Mouse (Mus musculus) WW6 (cell line): ENCODE measurements around the gene Gm14214.

Source experiments
- DNase-seq: peaks from one replicate; pipeline ENCODE4 v3.0.0-alpha.2; 2013; ENCODE audit warnings: low read depth, low spot score

Gm14214 gene

DNA sequence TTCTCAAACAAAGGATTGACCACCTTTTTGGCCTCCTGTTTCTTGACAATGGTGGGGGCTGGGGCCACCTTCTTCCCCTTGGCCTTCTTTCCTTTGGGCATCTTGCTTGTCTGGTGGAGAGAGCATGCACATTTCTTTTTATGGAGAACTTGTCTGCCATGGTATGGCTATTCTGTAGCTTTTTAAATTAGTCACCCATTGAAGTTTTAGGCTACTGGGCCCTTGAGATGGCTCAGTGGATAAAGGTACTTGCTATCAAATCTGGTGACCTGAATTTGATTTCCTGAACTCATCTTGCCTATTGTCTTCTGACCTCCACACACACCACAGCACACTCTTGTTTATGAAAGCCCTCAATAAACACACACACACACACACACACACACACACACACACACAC, at the start of gene Gm14214:
Gene Gm14214, minus strand, starts transcription at position 101 of the 400 bp plus-strand sequence.
- no peak for DNase-seq

DNA sequence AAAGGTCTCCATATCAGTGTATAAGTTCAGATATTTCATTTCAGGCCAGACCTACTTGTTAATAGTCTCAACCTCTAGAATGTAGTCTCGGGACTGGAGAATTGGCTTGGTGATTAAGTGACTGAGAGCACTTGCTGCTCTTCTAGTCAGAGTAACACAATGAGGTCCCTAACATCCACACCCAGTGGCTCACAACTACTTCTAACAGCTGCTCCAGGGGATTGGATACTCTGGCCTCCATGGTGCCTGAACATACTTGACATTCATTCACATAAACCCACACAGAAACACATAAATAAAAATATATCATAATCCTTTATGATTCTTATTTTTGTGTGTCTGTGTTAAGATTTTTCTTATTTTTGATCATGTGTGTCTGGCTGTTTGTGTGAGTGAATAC, 48.8 kb upstream of the Gm14214 start:
- DNase-seq, result no peak

DNA sequence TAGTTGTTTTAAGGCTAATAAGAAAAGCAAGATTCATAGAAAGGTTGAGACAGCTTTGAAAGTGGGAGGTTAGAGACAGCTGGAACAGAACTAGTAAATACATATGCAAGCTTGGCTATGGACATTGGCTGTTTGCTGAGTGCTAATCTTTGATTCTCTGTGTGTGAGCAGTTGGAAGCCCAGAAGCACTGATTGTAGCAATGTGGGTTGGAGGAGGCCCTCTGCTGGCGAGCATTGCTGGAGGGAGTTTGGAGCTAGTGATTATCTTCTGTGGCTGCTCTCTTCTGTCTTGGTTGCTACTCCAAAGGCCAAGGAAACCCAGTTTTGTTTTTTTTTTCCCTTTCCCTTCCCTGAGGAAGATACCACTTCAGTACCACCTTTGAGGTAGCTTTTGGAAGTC, 48.0 kb upstream of the Gm14214 start:
- no peak for DNase-seq

DNA sequence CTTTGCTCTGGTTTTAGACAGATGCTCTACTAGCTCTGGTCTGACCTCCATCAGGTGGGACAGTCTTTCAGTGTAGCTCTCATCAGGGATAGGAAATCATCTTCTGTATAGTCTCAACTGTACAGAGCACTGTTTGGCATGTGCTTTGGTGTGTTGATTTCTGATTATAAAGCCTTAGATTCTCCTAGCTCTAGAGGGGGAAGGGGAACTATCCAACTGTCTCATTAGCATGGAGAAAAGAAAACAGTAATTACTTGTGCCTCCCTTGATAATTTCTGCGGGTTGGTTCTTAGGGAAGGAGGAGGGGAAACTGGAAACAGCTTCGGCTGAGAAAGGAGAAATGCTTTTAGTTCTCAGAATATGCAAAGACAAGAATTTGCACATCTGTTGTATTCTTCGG, 47.3 kb upstream of the Gm14214 start:
- no peak for DNase-seq

DNA sequence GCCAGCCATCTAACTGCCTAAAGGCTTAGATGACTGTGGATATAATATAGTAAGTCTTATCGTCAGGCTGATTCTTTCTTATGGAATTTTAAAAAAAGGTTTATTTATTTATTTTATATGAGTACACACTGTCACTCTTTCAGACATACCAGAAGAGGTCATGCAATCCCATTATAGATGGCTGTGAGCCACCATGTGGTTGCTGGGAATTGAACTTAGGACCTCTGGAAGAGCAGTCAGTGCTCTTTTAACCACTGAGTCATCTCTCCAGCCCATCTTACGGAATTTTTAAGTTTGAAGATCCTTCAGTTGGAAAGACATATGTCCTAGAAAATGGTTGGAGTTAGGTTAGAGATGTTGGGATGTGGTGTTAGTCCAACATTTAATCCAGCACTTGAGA, 43.6 kb upstream of the Gm14214 start:
- DNase-seq, result no peak

DNA sequence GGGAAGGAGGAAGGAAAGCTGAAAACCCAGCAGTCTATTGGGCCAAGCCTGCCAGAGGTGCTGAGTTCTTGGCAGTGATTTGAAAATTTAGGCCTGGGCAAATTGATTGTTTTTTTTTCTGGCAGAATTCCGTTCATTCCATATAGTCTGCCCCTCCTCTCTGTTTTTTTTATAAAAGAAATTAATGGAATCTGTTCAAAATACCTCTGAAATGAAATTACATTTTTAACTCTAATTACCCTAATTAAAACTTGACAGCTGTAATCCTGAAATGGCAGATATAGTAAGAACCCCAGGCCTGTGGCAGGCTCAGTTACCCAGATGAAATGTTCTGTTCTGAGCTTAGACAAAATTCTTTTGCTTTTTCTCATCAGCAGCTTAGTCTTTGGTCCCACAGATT, 41.0 kb upstream of the Gm14214 start:
- DNase-seq, result no peak

DNA sequence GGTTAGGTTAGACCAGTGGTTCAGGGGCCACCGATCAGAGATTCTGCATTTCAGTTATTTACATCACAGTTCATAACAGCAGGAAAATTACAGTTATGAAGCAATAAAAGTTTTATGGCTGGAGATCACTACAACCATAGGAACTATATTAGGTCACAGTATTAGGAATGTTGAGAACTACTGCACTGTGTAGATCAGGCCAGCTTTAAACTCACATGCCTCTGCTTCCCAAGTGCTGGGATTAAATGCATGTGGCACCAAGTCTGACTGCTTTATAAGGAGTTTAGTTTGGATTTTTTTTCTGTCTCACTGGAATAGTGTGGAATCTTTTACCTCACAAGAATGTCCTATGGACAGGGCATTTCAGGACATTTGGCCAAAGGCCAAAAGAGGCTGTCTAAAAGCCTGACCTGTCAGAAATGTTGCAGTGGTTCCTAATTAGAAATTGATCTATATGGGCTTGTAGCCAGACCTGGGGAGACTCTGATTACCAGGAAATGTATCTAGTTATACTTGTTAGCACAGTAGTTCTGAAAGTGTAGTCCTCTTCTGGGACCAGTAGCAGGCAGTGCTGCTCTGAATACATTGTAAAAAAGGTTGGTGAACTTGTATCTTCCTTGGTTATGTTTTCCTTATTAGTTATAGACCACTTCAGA, 39.4 kb upstream of the Gm14214 start:
- no peak for DNase-seq

DNA sequence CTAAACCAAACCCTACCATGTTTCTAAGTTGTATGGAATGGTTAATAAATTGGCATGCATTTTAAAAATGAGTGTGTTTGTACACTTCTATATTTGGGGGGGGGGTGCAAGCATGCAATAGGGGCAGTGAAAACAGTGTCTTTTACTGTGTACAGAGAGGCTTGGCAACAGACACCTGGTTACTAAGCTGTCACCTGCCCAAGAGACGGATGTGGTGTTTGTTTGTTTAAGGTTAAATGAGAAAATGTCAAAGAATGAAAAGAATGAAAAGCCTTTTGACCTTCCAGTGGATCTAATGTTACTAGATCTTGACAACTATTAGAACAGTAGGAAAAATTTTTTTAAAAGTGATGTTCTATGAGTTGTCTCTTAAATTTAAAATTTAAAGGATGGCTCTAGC, 37.9 kb upstream of the Gm14214 start:
- DNase-seq, result no peak

DNA sequence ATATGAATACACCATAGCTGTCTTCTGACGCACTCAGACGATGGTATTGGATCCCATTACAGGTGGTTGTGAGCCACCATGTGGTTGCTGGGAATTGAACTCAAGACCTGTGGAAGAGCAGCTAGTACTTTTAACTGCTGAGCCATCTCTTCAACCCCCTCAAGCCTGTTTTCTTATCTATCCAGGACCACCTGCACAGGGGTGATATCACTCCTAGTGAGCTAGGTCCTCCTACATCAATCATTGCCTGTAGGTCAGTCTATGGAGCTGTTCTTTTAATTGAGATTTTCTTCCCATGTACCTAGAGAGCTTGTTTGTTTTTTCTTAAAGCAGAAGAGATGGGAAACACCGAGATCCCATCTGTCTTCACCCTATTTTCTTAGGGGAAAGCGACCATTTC, 34.0 kb upstream of the Gm14214 start:
- DNase-seq, result no peak

DNA sequence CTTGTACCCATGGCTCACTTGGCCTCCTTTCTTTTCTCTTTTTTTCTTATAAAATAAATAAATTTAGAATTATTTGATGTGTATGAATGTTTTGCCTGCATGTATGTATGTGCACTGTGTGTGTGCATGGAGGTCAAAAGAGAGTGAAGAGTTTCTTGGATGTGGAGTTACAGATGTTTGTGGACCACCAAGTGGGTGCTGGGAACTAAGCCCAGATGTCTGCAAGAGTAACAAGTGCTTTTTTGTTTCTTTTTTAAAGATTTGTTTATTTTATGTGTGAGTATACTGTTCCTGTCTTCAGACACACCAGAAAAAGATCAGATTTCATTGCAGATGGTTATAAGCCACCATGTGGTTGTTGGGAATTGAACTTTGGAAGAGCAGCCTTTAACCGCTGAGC, 33.5 kb upstream of the Gm14214 start:
- no peak for DNase-seq

DNA sequence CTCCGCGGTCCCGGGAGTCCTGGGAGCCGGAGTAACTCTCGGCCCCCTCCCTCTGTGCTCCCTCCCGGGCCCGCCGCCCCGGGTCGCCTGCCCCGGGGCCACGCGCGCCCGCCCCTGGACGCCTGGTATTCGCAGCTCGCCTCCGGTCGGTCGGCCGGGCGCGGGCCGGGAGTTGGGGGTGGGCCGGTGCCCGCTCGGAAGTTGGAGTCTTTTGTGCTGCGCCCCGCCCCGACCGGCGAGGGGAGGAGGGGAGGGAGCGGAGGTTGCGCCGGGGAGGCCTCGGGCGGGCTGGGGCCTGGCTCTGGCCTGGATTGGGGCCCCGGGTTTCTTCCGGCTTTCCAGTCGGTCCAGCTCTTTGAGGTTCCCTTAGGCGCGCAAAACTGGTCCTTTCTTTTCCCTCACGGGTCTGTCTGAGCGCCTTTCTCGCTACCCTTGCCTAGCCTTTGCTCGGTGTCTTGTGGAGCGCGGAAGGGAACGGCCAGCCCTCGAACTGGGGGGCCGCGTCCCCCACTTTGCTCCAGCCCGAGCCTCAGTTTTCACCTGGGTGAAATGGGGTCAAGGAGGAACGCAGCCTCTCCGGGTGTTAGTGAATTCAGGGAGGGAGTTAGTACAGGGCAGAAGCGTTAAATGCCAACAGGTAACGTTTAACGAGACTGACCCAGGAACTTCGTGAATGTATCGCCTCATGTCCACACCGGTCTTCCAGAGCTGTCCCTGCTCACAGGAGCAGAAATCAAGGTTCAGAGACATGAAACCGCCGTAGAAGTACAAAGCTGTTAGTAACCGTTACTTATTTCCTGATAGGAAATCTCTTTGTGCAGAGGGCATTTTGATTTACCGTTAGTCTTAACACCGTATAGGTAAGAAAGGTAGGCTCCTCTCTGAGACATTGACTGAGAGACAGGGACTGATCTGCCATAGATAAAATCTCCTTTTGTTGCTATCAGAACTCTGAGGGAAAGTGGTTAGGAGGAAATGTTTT, 22.1 kb upstream of the Gm14214 start:
- DNase-seq, result no peak

DNA sequence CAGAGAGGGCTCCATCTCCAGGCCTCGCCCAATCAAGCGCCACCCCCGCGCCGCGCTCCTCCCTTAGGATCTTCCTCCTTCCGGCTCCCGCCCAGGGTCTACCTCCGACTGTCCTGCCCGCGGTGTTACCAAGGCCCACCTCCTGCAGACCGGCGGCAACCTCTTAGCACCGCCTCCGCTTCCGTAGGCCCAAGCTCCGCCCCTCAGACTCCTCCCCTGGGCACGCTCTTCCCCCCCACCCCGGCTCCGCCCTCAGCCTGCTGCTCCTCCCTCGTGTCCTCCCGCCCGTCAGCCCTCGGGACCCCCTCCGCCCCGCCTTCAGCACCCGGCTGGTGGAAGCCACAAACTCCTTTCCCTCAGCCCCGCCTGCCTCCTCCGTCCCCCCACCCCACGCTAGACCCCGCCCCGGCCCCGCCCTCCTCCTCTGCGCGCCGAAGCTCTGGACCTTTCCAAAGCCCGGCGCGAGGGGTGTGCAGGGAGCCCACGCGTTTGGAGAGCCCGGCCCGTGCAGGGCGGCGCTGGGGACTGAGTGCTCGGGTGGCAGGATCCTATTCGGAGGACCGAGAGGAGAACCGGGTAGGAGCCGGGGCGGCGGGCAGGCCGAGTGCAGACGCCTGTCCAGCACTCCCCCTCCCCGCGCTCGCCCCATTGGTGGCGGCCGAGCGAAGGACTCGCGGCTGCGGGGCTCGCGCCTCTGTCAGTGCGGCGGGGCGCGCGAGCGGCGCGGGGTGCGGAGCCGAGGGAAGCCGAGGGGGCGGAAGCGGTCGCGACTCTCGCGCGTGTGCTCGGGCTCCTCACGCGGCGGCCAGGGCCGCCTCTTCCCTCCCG, 21.0 kb upstream of the Gm14214 start, which contains the start of the genes Raly and a:
Gene Raly, plus strand, starts transcription at position 441 of the 828 bp plus-strand sequence.
Gene a, plus strand, starts transcription at position 747 of the 828 bp plus-strand sequence.
- peak; percentile 97 for DNase-seq

DNA sequence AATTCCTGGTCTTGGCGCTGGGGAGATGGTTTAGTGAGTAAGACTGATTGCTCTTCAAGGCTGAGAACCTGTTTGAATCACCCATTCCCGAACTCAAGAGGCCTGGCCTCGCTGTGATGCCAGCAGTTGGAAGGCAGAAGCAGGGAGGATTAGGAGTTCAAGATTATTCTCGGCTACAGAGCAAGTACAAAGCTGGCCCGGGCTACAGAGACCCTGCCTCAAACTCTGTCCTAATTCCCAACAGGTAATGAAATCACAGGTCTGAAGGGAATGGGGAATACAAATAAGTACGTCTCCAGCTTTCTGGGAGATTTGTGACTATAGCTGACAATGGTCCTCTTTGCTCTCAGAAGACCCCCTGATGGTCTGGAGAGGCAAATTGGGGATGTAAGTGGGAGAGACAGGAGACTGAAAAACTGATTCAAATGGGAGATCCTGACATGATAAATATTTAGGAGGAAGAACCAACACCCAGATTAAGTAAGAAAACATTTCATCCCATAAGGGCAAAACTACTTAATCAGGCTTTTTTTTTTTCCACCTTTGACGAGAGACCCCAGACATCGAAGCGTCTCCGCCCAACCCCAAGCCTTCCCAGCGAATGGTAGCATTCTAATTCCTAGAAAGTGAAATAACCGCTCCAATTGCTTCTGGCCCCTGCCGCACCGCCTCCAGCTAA, 20.3 kb upstream of the Gm14214 start:
- DNase-seq, result no peak

DNA sequence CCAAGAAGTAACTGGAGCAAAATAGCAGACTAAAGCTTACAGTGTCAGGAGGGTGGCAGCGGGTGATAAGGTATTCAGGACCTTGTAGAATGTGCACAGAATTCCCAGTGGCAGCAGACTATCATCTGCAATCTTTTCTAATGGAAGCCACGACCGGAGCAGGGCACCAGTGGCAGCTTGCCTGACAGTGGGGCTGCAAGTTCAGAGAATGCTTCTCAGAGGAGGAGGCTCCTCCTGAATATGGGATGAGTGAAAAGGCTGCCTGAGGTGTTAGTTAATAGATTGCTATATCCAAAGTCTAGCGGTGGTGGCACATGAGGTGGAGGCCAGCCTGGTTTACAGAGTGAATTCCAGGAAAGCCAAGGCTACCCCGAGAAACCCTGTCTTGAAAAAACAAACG, 19.6 kb upstream of the Gm14214 start:
- no peak for DNase-seq

DNA sequence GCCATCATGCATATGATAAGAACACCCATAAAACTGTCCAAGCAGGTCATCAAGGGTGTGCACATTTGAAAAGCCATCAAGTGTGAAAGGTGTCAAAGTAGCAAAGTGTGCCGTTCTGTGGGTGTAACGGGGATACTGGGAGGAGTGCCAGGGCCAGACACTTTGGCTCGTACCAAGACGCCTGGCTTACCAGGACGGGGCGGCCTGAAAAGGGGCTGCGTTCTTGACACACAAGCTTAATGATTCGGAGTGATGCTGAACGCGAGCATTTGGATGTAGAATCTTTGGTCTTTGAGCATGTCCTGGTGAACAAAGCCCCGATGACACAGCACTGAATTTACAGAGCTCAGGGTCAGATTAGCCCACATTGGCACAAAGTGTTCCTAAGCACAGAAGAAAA, 16.9 kb upstream of the Gm14214 start:
- DNase-seq, result no peak

DNA sequence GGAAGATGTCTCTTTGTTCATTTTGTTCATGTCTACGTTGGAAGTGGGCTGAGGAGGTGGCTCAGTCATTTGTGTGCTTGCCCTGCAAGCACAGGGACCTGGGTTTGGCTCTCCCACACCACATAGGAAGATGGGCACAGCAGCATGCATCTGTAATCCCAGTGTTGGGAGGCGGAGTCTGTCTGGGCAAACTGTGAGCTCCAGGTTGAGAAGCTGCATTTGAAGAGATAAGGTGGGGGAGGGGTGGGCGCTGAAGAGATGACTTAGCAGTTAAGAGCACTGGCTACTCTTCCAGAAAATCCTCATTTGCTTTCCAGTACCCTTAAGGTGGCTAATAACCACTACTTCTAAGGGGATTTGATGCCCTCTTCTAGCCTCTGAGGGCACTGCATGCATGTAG, 16.4 kb upstream of the Gm14214 start:
- peak; percentile 45 for DNase-seq

DNA sequence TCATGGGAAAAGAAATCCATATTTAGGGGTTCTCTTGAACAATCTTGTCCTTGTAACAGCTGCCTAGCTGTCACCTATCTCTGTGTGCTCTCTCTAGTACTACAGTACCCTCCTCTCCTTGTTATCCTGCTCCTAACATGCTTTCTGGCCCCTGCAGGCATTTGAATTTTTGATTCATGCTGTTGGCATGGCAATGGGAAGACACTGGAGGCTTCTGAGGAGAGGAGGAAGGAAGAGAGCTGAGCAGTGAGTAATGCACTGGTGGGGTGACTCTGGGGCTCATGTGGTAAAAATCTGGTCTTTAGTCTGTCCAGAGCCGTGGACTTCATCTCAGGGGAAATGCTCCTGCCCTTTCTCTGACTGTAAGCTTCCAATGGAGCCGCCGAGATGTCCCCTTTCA, 15.5 kb upstream of the Gm14214 start:
- DNase-seq, result no peak

DNA sequence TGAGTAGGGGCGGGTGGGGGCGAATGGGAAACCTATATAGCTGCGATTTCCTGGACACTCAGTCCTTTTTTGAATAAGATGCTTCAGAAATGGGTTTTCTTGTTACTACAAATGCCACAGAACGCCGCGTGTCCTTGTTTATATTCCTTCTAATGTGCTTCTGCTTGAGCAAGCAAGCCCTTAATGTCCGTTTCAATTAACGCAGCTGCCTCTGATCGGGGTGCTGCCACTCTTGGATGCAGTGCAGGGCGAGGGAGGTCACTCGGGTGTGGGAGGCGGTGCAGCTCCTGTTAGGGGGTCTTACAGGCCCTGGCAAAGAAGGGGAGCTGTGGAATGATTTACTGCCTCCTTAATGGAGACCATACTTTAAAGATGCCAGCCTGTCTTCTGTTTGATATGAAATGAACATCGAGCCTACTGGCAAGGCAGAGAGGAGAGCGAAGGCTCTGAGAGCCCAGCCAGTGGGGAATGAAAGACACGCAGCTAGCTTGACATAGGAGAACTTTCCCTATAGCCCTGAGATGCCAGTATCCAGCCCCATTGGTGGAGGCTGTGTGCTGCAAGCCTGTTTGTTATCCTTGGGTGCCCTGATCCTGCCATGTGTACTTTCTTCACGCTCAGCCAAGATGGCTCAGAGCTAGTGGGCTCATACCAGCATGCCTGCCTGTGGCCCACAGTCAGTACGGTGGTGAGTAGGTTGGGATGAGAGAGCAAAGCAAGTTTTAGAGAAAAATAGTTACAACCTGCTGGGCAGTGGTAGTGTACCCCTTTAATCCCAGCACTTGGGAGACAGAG, 13.2 kb upstream of the Gm14214 start:
- DNase-seq, result no peak

DNA sequence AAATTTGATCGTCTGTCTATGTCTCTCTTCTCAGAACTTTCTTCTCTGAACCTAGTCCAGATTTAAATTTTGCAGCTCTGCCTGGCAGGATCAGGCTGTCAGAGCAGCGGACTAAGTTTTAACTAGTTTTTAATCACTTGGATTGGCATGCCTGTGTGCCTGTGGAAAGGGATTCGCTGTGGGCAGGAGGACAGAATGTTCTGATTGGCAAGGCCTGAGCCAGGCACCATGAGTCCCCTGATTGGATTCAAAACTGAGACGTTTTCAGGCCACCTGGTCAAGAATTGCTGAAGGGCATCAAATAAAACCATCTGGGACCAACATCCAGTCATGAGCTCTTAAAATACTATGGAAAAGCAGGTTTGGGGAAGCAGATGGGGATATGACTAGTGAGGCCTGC, 12.5 kb upstream of the Gm14214 start:
- no peak for DNase-seq

DNA sequence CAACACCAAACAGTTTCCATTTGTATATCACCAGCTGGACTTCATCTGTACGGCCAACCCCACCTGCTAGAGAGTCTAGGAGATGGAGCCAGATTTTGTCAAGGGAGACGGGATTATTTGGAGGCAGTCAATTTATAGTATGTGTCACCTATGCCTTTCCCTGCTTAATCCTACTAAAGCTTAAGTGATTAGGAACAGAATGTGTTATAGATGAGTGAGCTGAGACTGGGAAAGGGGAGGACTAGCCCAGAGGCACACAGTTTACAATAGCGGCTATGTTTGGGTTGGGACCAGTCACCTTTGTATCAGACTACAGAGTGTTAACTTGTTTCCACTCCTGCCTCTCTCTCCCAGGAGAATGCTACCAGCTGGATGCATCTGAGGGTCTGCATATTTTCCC, 9.8 kb upstream of the Gm14214 start:
- DNase-seq, result no peak

DNA sequence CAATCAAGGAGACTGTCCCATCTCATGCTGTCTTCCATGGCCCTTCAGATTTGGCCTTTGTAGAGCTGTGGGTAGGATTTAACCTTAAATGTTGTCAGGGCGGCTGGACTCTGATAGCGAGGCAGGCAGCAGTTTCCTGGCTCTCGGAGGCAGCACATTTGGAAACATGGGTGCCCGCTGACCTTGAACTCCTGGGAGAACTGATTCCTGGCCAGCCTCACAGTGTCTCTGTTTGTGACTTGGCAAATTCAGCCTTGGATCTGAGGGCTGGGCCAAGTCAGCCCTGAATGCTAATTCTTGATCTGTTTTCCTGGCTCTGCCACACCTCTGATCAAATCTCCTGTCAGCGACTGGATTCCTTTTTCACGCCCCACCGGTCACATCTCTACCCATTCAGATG, 6.7 kb upstream of the Gm14214 start:
- DNase-seq, result no peak
